Mouse (Mus musculus) CH12.LX (cell line): Measurements from ENCODE around the gene Zg16. TPM values are rescaled to one million over a fixed set of nuclear protein-coding genes. Genes with fewer than 3 reads are reported as not detected.

Experiments
- DNase-seq: peaks from one replicate; pipeline ENCODE4 v3.0.0-alpha.2; 2013; ENCODE audit errors: extremely low read depth
- H3K27ac ChIP-seq: 2 replicates; pipeline ENCODE4 v1.5.1; 2012; ENCODE audit warnings: low read depth, mild to moderate bottlenecking, control low read depth, moderate library complexity; ENCODE audit not compliant: insufficient read depth
- H3K27me3 ChIP-seq: replicated peaks from 2 replicates; pipeline ENCODE3; 2012; ENCODE audit warnings: inconsistent platforms
- H3K36me3 ChIP-seq, 2 experiments: replicated peaks in 1 of 2; 2 replicates each; pipeline versions ENCODE3 to v1.6.1; 2012; ENCODE audit warnings: inconsistent platforms in 1 of 2, low read length in 1 of 2, mild to moderate bottlenecking in 1 of 2, mixed read lengths in 1 of 2, moderate library complexity in 1 of 2; ENCODE audit not compliant: control insufficient read depth in 1 of 2, insufficient read depth in 1 of 2
- H3K4me1 ChIP-seq, 2 experiments: 2 replicates each; pipeline ENCODE4 v1.6.1; 2012; ENCODE audit warnings: inconsistent platforms in 1 of 2, moderate library complexity in 1 of 2; ENCODE audit not compliant: insufficient read depth in 2 of 2, control insufficient read depth in 1 of 2
- H3K4me2 ChIP-seq: 2 replicates; pipeline ENCODE4 v1.6.1; 2012; ENCODE audit warnings: low read depth, mild to moderate bottlenecking, control low read depth; ENCODE audit not compliant: poor library complexity, insufficient read depth, severe bottlenecking
- H3K4me3 ChIP-seq, 3 experiments: fragments of 150-350 bp in 1 of 3; sonication (generic) in 1 of 3; replicated peaks in 1 of 3; 2 replicates each; pipeline versions ENCODE3 to v1.5.1; 2011 to 2012; ENCODE audit warnings: low read depth in 2 of 3, low read length in 2 of 3, mild to moderate bottlenecking in 2 of 3, moderate library complexity in 2 of 3, control low read depth in 1 of 3, improper control_type of control experiment in 1 of 3, inconsistent platforms in 1 of 3, mixed read lengths in 1 of 3; ENCODE audit not compliant: poor library complexity in 1 of 3
- H3K79me2 ChIP-seq: replicated peaks from 2 replicates; pipeline ENCODE4 v1.6.1; 2012; ENCODE audit warnings: mild to moderate bottlenecking, moderate library complexity; ENCODE audit not compliant: control insufficient read depth, poor library complexity, insufficient read depth, severe bottlenecking; ENCODE audit errors: extremely low read depth
- H3K9ac ChIP-seq: 2 replicates; pipeline ENCODE4 v1.6.1; 2012; ENCODE audit warnings: low read depth, mild to moderate bottlenecking, control low read depth, moderate library complexity; ENCODE audit not compliant: insufficient read depth
- H3K9me3 ChIP-seq: replicated peaks from 2 replicates; pipeline ENCODE3; 2012; ENCODE audit warnings: low read length, inconsistent platforms, mixed read lengths
- CHD2 ChIP-seq: IDR thresholded peaks from 2 replicates; pipeline ENCODE4 v1.6.1; 2011; ENCODE audit warnings: low read length, improper control_type of control experiment
- CTCF ChIP-seq, 2 experiments: IDR thresholded peaks in 1 of 2; conservative IDR thresholded peaks in 1 of 2; 2 replicates each; pipeline ENCODE4 v1.5.1; 2011 to 2012; ENCODE audit warnings: low read depth in 2 of 2, low read length in 2 of 2, improper control_type of control experiment in 1 of 2, inconsistent platforms in 1 of 2, mild to moderate bottlenecking in 1 of 2, moderate library complexity in 1 of 2
- E2F4 ChIP-seq: IDR thresholded peaks from 2 replicates; pipeline ENCODE4 v1.6.1; 2011; ENCODE audit warnings: low read depth, low read length, improper control_type of control experiment; ENCODE audit not compliant: insufficient replicate concordance
- ELF1 ChIP-seq: IDR thresholded peaks from 2 replicates; pipeline ENCODE4 v1.6.1; 2014; ENCODE audit warnings: low read depth, mild to moderate bottlenecking, inconsistent platforms, low read length, improper control_type of control experiment
- ETS1 ChIP-seq: conservative IDR thresholded peaks from 2 replicates; pipeline ENCODE4 v1.6.1; 2012; ENCODE audit warnings: low read depth, mild to moderate bottlenecking, inconsistent platforms, low read length, improper control_type of control experiment, moderate library complexity
- GABPA ChIP-seq: IDR thresholded peaks from 2 replicates; pipeline ENCODE4 v1.6.1; 2012; ENCODE audit warnings: low read depth, low read length, improper control_type of control experiment, inconsistent platforms; ENCODE audit not compliant: insufficient replicate concordance
- HCFC1 ChIP-seq: IDR thresholded peaks from 2 replicates; pipeline ENCODE4 v1.6.1; 2012; ENCODE audit warnings: low read depth, mild to moderate bottlenecking, inconsistent platforms, low read length, improper control_type of control experiment
- IRF4 ChIP-seq: IDR thresholded peaks from 2 replicates; pipeline ENCODE4 v1.6.1; 2014; ENCODE audit warnings: low read depth, mild to moderate bottlenecking, inconsistent platforms, low read length, improper control_type of control experiment
- JUN ChIP-seq: IDR thresholded peaks from 2 replicates; pipeline ENCODE4 v1.6.1; 2011; ENCODE audit warnings: low read depth, mild to moderate bottlenecking, low read length, improper control_type of control experiment, moderate library complexity; ENCODE audit not compliant: insufficient read depth
- KAT2A ChIP-seq: IDR thresholded peaks from 2 replicates; pipeline ENCODE4 v1.6.1; 2012; ENCODE audit warnings: low read length, improper control_type of control experiment, inconsistent platforms; ENCODE audit not compliant: insufficient replicate concordance
- MAFK ChIP-seq: IDR thresholded peaks from 2 replicates; pipeline ENCODE4 v1.6.1; 2011; ENCODE audit warnings: low read length, improper control_type of control experiment; ENCODE audit not compliant: insufficient replicate concordance
- MAX ChIP-seq: IDR thresholded peaks from 2 replicates; pipeline ENCODE4 v1.6.1; 2011; ENCODE audit warnings: low read length, improper control_type of control experiment
- MAZ ChIP-seq: IDR thresholded peaks from 2 replicates; pipeline ENCODE4 v1.6.1; 2012; ENCODE audit warnings: low read depth, mild to moderate bottlenecking, inconsistent platforms, low read length, improper control_type of control experiment, moderate library complexity
- MEF2A ChIP-seq: IDR thresholded peaks from 2 replicates; pipeline ENCODE4 v1.6.1; 2014; ENCODE audit warnings: low read depth, mild to moderate bottlenecking, inconsistent platforms, low read length, improper control_type of control experiment, borderline replicate concordance
- MXI1 ChIP-seq: IDR thresholded peaks from 2 replicates; pipeline ENCODE4 v1.6.1; 2011; ENCODE audit warnings: mild to moderate bottlenecking, low read depth, low read length, improper control_type of control experiment
- MYC ChIP-seq: IDR thresholded peaks from 2 replicates; pipeline ENCODE4 v1.6.1; 2011; ENCODE audit warnings: low read depth, mild to moderate bottlenecking, improper control_type of control experiment, low read length
- NELFE ChIP-seq: IDR thresholded peaks from 2 replicates; pipeline ENCODE4 v1.6.1; 2011; ENCODE audit warnings: low read depth, low read length, improper control_type of control experiment
- NRF1 ChIP-seq: IDR thresholded peaks from 2 replicates; pipeline ENCODE4 v1.6.1; 2014; ENCODE audit warnings: low read depth, mild to moderate bottlenecking, inconsistent platforms, low read length, improper control_type of control experiment, moderate library complexity
- PAX5 ChIP-seq: IDR thresholded peaks from 2 replicates; pipeline ENCODE4 v1.6.1; 2012; ENCODE audit warnings: low read length, inconsistent platforms, mixed read lengths
- POLR2A ChIP-seq: IDR thresholded peaks from 2 replicates; pipeline ENCODE4 v1.6.1; 2011; ENCODE audit warnings: low read depth, mild to moderate bottlenecking, improper control_type of control experiment, low read length
- POLR2AphosphoS2 ChIP-seq: IDR thresholded peaks from 2 replicates; pipeline ENCODE4 v1.6.1; 2011; ENCODE audit warnings: low read depth, low read length, improper control_type of control experiment
- RAD21 ChIP-seq: IDR thresholded peaks from 2 replicates; pipeline ENCODE4 v1.6.1; 2011; ENCODE audit warnings: low read depth, mild to moderate bottlenecking, low read length, improper control_type of control experiment, moderate library complexity
- RCOR1 ChIP-seq: conservative IDR thresholded peaks from 2 replicates; pipeline ENCODE4 v1.6.1; 2012; ENCODE audit warnings: low read depth, mild to moderate bottlenecking, inconsistent platforms, low read length, improper control_type of control experiment
- SIN3A ChIP-seq: IDR thresholded peaks from 2 replicates; pipeline ENCODE4 v1.6.1; 2012; ENCODE audit warnings: low read length, improper control_type of control experiment, inconsistent platforms
- SMC3 ChIP-seq: IDR thresholded peaks from 2 replicates; pipeline ENCODE4 v1.6.1; 2011; ENCODE audit warnings: low read depth, low read length, improper control_type of control experiment
- TCF12 ChIP-seq: IDR thresholded peaks from 2 replicates; pipeline ENCODE4 v1.6.1; 2014; ENCODE audit warnings: low read depth, mild to moderate bottlenecking, inconsistent platforms, low read length, improper control_type of control experiment
- USF1 ChIP-seq: IDR thresholded peaks from 2 replicates; pipeline ENCODE4 v1.6.1; 2014; ENCODE audit warnings: low read depth, mild to moderate bottlenecking, inconsistent platforms, low read length, improper control_type of control experiment
- USF2 ChIP-seq: conservative IDR thresholded peaks from 2 replicates; pipeline ENCODE4 v1.6.1; 2011; ENCODE audit warnings: low read depth, low read length, improper control_type of control experiment
- ZC3H11A ChIP-seq: IDR thresholded peaks from 2 replicates; pipeline ENCODE4 v1.6.1; 2012; ENCODE audit warnings: low read depth, mild to moderate bottlenecking, inconsistent platforms, low read length, improper control_type of control experiment
- ZKSCAN1 ChIP-seq: IDR thresholded peaks from 2 replicates; pipeline ENCODE4 v1.6.1; 2012; ENCODE audit warnings: low read depth, inconsistent platforms, low read length, improper control_type of control experiment, borderline replicate concordance
- ZMIZ1 ChIP-seq: IDR thresholded peaks from 2 replicates; pipeline ENCODE4 v1.6.1; 2012; ENCODE audit warnings: low read depth, mild to moderate bottlenecking, inconsistent platforms, low read length, improper control_type of control experiment
- ZNF384 ChIP-seq: IDR thresholded peaks from 2 replicates; pipeline ENCODE4 v1.6.1; 2012; ENCODE audit warnings: low read depth, low read length, improper control_type of control experiment, inconsistent platforms
- dilution Hi-C: fragments of 300-500 bp; cut with MboI; formaldehyde crosslinking; loops from 2 replicates; pipeline ENCODE4 v1.14.3; 2020; ENCODE audit warnings: low sequenced_read_pairs; ENCODE audit not compliant: extremely low pct_unique_long_range_greater_than_20kb, extremely low pct_ligation_motif_present
- in situ Hi-C: fragments of 300-500 bp; cut with MboI; formaldehyde crosslinking; loops from 3 replicates; pipeline ENCODE4 v1.14.3; 2019; ENCODE audit warnings: low sequenced_read_pairs, low pct_ligation_motif_present, low pct_unique_long_range_greater_than_20kb, mixed read lengths
- polyA plus RNA-seq: library from polyadenylated mRNA; unstranded; fragments of >175 nt; gene quantifications from 2 replicates; pipeline ENCODE4 v1.2.1, GENCODE M21; 2012; ENCODE audit warnings: low read depth; ENCODE audit not compliant: insufficient read length
- total RNA-seq, 2 experiments: library from RNA; depleted of rRNA; stranded (reverse); fragments of 300-350 nt in 1 of 2; fragments of >200 nt in 1 of 2; gene quantifications; 2 replicates each; pipeline ENCODE4 v1.2.3; 2012 to 2014

Gene Zg16
- total and polyA plus RNA-seq, 3 experiments: not detected

DNA sequence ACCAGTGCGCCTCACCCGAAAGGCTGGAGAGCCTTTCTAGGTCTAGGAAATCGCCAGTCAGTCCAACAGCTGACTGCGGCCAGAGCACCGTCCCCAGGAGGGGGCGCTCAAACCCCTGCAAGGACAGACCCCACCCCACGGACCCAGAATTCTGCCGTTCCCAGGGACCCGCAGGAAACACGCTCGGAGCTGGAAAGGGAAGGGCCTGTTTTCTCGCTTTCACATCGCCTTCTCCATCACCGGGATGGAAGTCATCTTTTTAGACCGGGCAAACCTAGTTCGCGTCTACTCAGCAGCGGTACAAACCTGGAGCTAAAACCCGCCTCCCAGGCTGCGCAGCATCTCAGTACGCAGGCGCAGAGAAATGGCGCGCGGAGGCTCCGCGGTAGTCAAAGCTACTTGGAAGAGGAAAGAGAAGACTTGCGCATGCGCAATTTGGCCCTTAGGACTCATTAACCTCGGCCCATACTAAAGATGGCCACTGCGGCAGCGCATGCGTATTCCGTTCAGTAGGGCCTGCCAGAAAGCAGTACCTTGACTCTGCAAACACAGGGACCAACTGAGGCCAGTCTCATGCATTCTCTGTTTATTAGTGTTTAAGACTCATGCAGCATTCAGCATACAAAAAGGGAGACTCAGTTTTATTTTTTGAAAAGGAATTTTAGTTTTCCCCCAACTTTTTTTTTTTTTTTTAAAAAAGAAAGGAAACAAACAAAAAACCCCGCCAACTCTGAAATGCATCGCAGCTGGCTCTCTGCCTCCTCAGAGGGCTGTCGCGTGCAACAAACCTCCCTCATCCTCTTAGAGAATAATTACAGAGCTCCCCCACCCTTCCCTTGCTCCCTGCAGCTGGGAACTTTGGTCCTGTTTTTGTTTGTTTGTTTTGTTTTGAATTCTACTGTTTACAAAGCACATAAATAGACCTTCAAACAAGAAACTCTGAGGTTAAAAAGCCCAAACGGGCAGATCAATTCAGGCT is 69.9 kb downstream of the Zg16 start, which contains the start of gene Pagr1a:
Pagr1a (minus strand) TSS at position 382 of the 979 bp plus-strand sequence.
- Histone ChIP-seq H3K79me2 (peaks cover 14% of the 10 kb centered on the region), H3K9me3 (no peaks in the 10 kb centered on the region), H3K27ac (peak within 1 kb of the TSS; percentile 80), H3K4me2 (peak within 1 kb of the TSS; percentile 77), H3K4me1 (peaks cover 22 to 70% of the 10 kb centered on the region in 2 experiments; a peak in 3 of 4 replicates), H3K36me3 (peaks cover 8 to 53% of the 10 kb centered on the region in 2 experiments), H3K9ac (peak within 1 kb of the TSS; percentile 91), H3K4me3 (peak within 1 kb of the TSS; percentile 65 to 92 (median 89)), H3K27me3 (no peaks in the 10 kb centered on the region)
- peak; percentile 96 for TF ChIP-seq E2F4
- no peak for TF ChIP-seq CHD2
- peak; percentile 61 for TF ChIP-seq SMC3
- no peak; the same call in none of the 2 replicates for TF ChIP-seq TCF12
- peak; percentile 83 for TF ChIP-seq ELF1
- peak; percentile 45 for TF ChIP-seq RAD21
- no peak for TF ChIP-seq ZKSCAN1
- peak; percentile 23; the same call in 1 of the 2 replicates for TF ChIP-seq MEF2A
- TF ChIP-seq USF1: no peak
- TF ChIP-seq GABPA: no peak; the same call in 1 of the 2 replicates
- TF ChIP-seq USF2: no peak
- peak; percentile 85 for TF ChIP-seq NELFE
- peak; percentile 66; the same call in 1 of the 2 replicates for TF ChIP-seq ZNF384
- no peak for TF ChIP-seq PAX5
- peak; percentile 57 to 89 for TF ChIP-seq CTCF (conservative IDR thresholded peaks at IDR 0.05 in 1 of 2, IDR thresholded peaks at IDR 0.05 in 1 of 2; ENCODE audit: low read depth in 2 of 2, low read length in 2 of 2)
- peak; percentile 74 for TF ChIP-seq POLR2A
- no peak for TF ChIP-seq MAFK
- TF ChIP-seq POLR2AphosphoS2: no peak; the same call in 1 of the 2 replicates
- TF ChIP-seq MYC: 0 out of 2 replicates have a peak, but pooled peaks have one; percentile 2
- no peak for TF ChIP-seq RCOR1
- no peak for TF ChIP-seq JUN
- peak; percentile 70; the same call in 1 of the 2 replicates for TF ChIP-seq MXI1
- no peak; the same call in none of the 2 replicates for TF ChIP-seq MAX
- TF ChIP-seq MAZ: no peak
- peak; percentile 88; the same call in 1 of the 2 replicates for TF ChIP-seq KAT2A
- TF ChIP-seq NRF1: peak; percentile 98
- TF ChIP-seq IRF4: peak; percentile 21; the same call in 1 of the 2 replicates
- no peak for TF ChIP-seq ZC3H11A
- TF ChIP-seq SIN3A: peak; percentile 94
- TF ChIP-seq ETS1: no peak
- peak; percentile 11; the same call in 1 of the 2 replicates for TF ChIP-seq ZMIZ1
- TF ChIP-seq HCFC1: peak; percentile 92
- dilution Hi-C loops: no loop called here
- in situ Hi-C loops: loop anchor here (5.0 to 10.0 kb wide), 2 partner anchors 55 to 312 kb away; partner anchors contain the start of gene Coro1a
- peak; percentile 100 for DNase-seq
